Mouse (Mus musculus) embryonic facial prominence, embryonic 11.5 days (tissue): ENCODE data around the gene Rplp1. TPM values are rescaled to one million over a fixed set of nuclear protein-coding genes. Genes with fewer than 3 reads are reported as not detected.

Source experiments
- polyA plus RNA-seq: library from polyadenylated mRNA; unstranded; fragments of >200 nt; fragmentation: Nextera tagmentation; extraction: Ambion mirVana; gene quantifications from 2 replicates; pipeline ENCODE4 v1.2.1, GENCODE M21; 2014

Gene Rplp1
- polyA plus RNA-seq, 1 experiment from 2014 or later: 1,072 TPM

Other genes with a start within 250 kb of the Rplp1 start
- gene Kif23, start 32.2 kb upstream of the Rplp1 start, polyA plus RNA-seq: 121 and 127 TPM in 2 replicates
- gene Paqr5, start 112.3 kb upstream of the Rplp1 start, polyA plus RNA-seq: 0.34 and 0.54 TPM in 2 replicates
- gene Glce, start 208.1 kb upstream of the Rplp1 start, polyA plus RNA-seq: 31.7 and 33.3 TPM in 2 replicates